Mouse (Mus musculus) lung, adult 2 months (tissue): Measurements from ENCODE around the gene Gzmm. TPM values are rescaled to one million over a fixed set of nuclear protein-coding genes. Genes with fewer than 3 reads are reported as not detected.

Source experiments
- DNase-seq: peaks from one replicate; pipeline ENCODE4 v3.0.0; 2022
- H3K4me1 ChIP-seq: fragments of 200-500 bp; 2 replicates; pipeline ENCODE4 v1.6.1; 2011; ENCODE audit warnings: low read length; ENCODE audit not compliant: control insufficient read depth, insufficient read depth
- H3K4me3 ChIP-seq: fragments of 200-500 bp; replicated peaks from 2 replicates; pipeline ENCODE3; 2011; ENCODE audit warnings: low read depth, mild to moderate bottlenecking, control low read depth, low read length; ENCODE audit errors: extremely low read depth
- CTCF ChIP-seq: fragments of 200-500 bp; IDR thresholded peaks from 2 replicates; pipeline ENCODE4 v1.5.1; 2011; ENCODE audit warnings: mild to moderate bottlenecking, low read length, control low read depth; ENCODE audit not compliant: insufficient read depth
- POLR2A ChIP-seq: fragments of 200-500 bp; IDR thresholded peaks from 2 replicates; pipeline ENCODE4 v1.6.1; 2011; ENCODE audit warnings: low read depth, mild to moderate bottlenecking, control low read depth, low read length, borderline replicate concordance; ENCODE audit errors: extremely low read depth
- WGBS: fragments of 180-500 bp; shearing (Covaris S2); methylation state at CpG from one replicate; pipeline ENCODE4 v1.1.7; 2018; 5-methylcytosine and 5-hydroxymethylcytosine counted together
- polyA plus RNA-seq: library from polyadenylated mRNA; depleted of rRNA; stranded (reverse); fragments of >200 nt; gene quantifications from 2 replicates; pipeline ENCODE4 v1.2.3, GENCODE M21; 2012

Gene Gzmm
- polyA plus RNA-seq, 1 experiment = 1.5 TPM

DNA sequence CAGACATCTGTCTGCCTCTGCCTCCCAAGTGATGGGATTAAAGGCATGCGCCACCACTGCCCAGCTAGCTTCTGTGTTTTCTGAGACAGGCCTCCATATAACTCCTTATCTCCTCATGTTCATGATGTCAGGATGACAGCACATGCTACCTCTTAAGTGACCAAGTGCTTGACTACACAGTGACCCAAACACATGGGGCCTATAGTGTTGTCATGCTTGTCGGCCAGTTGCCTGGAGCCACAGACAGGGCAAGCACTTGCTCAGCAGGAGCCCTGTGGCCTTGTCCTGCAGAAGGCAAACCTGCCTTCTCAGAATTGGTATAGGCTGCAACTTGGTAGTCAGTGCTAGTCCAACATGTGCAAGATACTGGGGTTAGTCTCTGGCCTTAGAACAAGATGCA is 2.6 kb upstream of the Gzmm start:
- 87% methylated on average over 2 of the region's 2 CpGs for WGBS
- no peak for DNase-seq
- TF ChIP-seq POLR2A = no peak
- no peak for TF ChIP-seq CTCF
- H3K4me1 ChIP-seq = peaks cover 14% of the 10 kb centered on the region
- H3K4me3 ChIP-seq = no peak overlapping the region

DNA sequence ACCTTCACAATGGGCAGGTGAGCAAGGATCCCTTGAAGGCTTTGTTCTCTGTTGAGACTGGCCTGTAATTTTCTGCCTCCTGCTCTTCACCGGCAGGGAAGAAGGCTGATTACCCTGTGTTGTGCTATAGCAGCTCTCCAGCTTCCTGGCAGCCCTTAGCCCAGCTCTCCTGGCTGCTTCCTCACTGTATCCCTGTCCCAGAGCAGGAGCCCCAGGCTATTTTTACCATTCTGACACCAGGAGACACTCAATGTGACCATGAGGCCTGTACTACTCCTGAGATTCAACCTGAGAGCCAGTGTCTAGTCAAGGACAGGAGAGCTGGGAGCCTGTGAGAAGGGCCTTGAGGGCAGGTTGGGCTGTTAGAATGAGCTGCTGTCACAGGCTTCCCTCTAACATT is 2.1 kb upstream of the Gzmm start:
- Histone ChIP-seq H3K4me1 (peaks cover 14% of the 10 kb centered on the region), H3K4me3 (no peak overlapping the region)
- 87% methylated on average over 1 of the region's 1 CpGs for WGBS
- DNase-seq = no peak
- TF ChIP-seq CTCF = no peak

DNA sequence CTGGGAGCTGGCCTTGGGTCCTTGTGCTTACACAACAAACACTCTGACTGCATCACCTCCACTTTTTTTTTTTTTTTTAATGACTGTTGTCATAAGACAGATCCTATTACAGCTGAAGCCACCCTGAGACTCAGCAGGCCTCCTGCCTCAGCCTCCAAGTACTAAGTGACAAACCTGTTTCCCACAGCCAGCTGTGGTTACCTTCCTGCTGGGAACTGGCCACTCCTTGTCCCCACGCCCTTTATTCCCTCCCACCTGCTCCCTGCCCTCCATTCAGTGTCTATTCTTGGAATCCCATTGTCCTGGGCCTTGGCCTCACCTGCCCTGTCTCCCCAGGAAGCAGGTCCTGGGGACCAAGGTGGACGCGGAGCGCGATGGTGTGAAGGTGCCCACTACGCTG is 1.3 kb upstream of the Gzmm start:
- TF ChIP-seq CTCF (no peak), POLR2A (no peak)
- H3K4me1 ChIP-seq = peaks cover 14% of the 10 kb centered on the region
- H3K4me3 ChIP-seq = no peak overlapping the region
- 95% methylated on average over 6 of the region's 6 CpGs for WGBS
- DNase-seq = no peak

DNA sequence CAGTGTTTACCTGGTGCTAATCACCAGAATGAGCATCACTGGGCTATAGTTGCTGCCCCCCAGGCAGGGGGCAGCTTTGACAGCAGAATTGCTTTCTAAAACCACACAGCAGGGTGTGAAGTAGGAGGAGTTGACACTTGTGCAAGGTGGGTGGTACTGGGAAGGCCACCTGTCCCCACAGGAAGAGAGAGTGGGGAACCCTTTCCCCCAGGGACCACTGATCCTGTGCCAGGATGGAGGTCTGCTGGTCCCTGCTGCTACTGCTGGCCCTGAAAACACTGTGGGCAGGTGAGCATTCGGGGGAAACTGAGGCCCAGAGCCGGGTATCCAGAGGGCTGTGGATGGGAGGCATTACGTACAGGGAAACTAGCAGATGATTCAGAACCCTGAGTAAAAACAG is 358 bp downstream of the Gzmm start:
- peaks cover 2% of the 10 kb centered on the region for H3K4me1 ChIP-seq
- H3K4me3 ChIP-seq = no peak overlapping the region
- TF ChIP-seq CTCF (no peak), POLR2A (no peak)
- DNase-seq = no peak
- 90% methylated on average over 3 of the region's 3 CpGs for WGBS

DNA sequence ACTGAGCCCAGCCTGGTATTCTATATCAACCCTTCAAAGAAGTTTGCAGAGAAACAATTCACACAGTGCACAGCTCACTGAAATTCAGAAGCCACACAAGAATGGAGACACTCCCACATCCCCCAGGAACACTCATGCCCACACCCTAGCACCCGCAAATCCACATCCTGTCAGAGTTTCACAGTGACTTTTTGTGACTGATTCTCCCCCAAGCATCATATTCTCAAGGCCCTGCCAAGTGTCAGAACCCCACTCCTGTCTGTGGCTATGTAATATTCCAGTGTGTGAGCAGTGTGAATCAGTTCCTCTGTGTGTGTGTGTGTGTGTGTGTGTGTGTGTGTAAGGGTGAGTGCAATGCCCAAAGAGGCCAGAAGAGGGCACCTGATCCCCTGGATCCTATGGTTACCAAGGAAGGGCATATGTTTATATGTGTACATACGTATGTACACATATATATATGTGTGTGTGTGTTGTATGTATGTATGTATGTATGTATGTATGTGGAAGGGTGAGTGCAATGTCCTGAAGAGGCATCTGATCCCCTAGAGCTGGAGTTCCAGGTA is 3.2 kb downstream of the Gzmm start:
- 96% methylated on average over 2 of the region's 2 CpGs for WGBS
- no peak for DNase-seq

DNA sequence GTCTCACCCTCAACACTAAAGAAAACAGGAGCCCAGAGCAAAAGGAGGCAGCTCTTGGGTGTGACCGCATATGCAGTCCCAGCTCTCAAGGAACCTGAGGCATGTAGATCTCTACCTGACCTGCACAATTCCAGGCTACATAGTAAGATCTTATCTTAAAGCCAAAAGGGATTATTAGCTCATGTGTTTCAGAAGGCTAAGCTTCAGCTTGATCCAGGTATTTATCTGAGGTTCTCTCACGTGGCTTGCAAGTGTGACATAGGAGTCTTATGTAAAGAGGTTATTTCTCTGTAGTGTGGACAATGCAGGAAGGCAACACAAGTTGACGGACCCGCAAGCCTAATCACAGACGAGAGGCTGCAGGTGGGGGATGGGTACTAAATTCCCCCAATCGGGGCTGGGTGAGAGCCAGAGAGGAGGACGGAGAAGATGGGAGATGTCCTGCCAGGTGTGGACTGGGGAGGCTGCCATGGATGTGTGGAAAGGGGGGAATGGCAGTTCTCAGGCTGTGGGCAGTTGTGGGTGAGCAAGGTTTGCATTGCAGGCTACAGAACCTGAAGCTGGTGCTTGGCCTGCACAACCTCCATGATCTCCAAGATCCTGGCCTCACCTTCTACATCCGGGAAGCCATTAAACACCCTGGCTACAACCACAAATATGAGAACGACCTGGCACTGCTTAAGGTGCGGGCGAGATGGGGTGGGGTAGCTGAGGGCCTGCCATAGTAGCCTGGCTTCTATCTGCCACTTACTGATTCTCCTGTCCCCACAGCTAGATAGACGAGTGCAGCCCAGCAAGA is 5.0 kb downstream of the Gzmm start:
- Histone ChIP-seq H3K4me1 (peaks cover 18% of the 10 kb centered on the region), H3K4me3 (no peak overlapping the region)
- DNase-seq = no peak
- TF ChIP-seq CTCF (no peak), POLR2A (no peak)
- WGBS = 69% methylated on average over 12 of the region's 12 CpGs

More for the DNA sequence above, 3.2 kb downstream of the Gzmm start:
- TF ChIP-seq CTCF = no peak
- no peak for TF ChIP-seq POLR2A
- Histone ChIP-seq H3K4me1 (peaks cover 10% of the 10 kb centered on the region), H3K4me3 (no peak overlapping the region)

DNA sequence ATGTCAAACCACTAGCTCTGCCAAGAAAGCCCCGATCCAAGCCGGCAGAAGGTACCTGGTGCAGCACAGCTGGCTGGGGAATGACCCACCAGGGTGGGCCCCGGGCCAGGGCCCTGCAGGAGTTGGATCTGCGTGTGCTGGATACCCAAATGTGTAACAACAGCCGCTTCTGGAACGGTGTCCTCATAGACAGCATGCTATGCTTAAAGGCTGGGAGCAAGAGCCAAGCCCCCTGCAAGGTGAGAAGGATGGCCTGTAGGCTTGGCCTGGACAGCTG is 5.5 kb downstream of the Gzmm start:
- H3K4me1 ChIP-seq = peaks cover 20% of the 10 kb centered on the region
- TF ChIP-seq POLR2A (no peak), CTCF (no peak)
- WGBS = 82% methylated on average over 6 of the region's 6 CpGs
- no peak overlapping the region for H3K4me3 ChIP-seq
- no peak for DNase-seq

DNA sequence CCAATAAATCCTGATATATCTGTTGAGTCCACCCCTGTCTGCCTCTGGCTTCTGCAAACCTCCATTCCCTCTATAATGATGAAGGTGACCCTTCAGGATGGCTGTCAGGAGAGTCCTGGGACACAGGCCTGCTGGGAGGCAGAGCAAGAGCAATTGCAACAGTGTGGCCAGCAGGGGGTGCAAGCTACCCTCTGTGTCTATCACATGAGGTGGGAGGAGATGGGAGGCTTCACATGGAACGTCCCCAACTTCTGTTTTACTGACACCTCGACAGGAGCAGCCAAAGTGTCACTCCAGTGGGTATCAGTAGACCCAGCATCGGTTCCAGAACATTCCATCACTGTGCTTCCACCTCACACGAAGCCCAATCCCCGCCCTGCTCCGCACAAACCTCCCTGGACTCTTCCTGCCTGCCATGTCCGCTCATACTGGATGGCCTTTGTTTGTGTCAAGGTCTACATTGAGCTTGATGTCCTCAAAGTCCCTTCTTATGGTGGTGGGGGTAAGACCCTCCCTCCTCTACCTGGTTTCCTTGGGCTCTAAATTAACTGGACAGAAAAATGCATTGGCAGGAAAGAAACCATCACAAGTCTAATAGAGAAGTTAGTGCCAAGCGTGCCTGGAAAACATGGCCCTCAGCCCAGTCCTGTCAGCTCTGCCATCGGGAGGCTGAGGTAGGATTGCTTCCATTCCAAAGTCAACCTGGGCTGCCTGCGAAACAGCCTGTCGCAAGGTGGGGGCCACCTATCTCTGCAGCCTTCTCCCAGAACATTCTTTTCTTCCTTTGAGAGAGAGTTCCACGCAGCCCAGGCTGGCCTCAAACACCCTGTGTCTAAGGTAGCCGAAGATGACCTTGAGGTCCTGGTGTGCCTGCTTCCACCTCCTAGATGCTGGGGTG is 6.7 kb downstream of the Gzmm start:
- peak; percentile 80 for DNase-seq
- TF ChIP-seq POLR2A = no peak
- peak; percentile 94 for TF ChIP-seq CTCF
- peaks cover 20% of the 10 kb centered on the region for H3K4me1 ChIP-seq
- WGBS = 40% methylated on average over 13 of the region's 13 CpGs
- no peak overlapping the region for H3K4me3 ChIP-seq

DNA sequence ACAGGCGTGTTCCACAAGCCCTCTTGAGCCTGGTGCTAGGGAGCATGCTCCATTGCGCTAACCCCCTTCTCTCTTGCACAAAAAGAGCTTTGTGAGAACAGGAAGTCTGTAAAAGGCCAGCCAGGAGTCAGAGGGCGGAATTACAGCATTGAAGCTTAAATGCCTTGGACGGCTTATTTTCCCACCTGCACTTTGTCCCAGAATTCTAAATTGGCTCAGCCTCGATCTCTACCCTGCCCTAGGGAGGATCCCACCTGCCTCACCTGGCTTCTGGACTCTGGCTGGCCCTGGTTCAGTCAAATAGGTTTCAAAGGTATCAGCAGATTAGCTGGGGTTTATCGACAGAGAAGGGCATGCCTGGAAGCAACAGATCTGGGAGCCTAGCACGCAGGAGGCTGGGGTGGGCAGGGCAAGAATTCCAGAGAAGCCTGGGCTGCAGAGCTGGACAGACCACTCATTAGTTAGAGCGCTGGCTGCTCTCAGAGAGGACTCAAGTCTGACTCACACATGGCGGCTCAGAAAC is 7.4 kb downstream of the Gzmm start:
- Histone ChIP-seq H3K4me3 (no peak overlapping the region), H3K4me1 (peaks cover 20% of the 10 kb centered on the region)
- TF ChIP-seq CTCF (no peak), POLR2A (no peak)
- peak; percentile 36 for DNase-seq
- WGBS = 35% methylated on average over 9 of the region's 9 CpGs
